Mouse (Mus musculus) thymus, postnatal 14 days (tissue): ENCODE data around the gene Neu3.
"Not testable (repeated sequence)": the region's sequence is repeated elsewhere in the genome, so short reads cannot be mapped to it uniquely, and the experiment has no call there.

ENCODE experiments used
- DNase-seq: peaks from one replicate; pipeline ENCODE4 v3.0.0; 2021

The Neu3 gene

DNA sequence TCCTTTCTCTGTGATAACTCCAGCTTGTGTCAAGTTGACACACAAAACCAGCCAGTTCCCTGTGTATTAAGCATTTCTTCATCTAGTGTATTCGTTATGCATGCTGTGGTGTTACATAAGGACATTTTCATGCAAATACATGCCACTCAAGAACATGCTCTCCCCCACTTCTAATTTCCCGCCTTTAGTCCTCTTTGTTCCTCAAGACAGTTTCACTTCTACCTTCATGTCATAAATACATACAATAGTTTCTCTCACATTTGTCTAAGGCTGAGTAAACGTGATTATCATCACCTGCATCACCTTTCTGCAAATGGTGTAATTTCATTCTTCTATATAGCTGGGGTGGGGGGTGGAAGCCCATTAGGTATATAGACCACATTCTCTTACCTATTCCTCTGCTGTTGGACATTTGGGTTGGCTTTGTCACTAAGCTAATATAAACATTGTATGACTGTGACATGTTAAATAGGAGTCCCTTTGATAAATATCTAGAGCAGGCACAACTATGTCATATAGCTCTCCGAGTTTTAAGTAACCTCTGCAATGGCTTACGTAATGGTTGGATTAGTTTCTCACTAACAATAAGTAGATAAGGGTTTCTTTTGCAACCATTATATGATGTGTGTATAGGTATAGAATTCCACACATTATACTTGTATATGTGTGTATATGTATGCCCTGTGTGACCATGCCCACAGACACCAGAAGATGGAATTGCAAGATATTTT is 5.1 kb upstream of the Neu3 start:
- no peak for DNase-seq

- DNase-seq = no peak
These were observed 2.1 kb downstream of the Neu3 start for GRCm38 (mm10) chr7:99826096-99826495.

GRCm38 (mm10) chr7:99825511-99825910 is 2.7 kb downstream of the Neu3 start:
- no peak for DNase-seq

DNA sequence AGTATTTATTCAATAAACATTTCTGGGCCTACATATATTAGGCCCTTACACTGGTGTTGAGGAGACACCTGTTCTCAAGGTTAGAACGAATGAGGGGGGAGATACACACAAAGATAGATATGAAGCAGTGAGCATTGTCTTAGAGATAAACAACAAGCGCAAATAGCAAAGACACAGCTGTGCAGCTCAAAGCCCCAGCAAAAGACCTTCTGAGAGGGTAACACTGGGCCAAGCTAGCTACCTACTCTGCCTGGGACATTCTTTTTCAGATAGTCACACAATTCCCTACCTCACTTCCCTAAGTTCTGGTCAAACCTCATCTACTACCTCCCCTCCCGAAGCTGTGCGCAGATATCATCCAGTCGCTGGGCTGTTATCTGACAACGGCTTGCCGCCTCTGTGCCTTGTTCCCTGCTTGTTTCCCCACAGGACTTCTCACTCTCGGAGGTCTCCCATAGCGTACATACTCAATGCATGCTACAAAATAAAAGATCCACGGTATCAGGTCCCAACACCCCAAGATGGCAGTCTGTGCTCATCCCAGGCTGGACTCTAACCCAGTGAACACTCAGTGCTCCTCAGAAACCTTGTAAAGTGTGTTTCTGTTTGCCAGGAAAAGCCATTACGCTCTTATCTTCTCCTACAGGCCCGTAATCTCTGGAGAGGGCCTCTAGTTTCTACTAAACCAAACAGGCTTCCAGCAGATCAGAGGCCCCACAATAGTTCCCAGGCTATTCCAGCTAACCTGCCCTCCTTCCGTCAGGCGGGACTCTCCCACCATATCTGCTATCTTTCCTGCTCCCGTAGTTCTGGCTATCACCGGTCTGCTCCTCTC is 3.4 kb downstream of the Neu3 start:
- peak; percentile 66 for DNase-seq

DNA sequence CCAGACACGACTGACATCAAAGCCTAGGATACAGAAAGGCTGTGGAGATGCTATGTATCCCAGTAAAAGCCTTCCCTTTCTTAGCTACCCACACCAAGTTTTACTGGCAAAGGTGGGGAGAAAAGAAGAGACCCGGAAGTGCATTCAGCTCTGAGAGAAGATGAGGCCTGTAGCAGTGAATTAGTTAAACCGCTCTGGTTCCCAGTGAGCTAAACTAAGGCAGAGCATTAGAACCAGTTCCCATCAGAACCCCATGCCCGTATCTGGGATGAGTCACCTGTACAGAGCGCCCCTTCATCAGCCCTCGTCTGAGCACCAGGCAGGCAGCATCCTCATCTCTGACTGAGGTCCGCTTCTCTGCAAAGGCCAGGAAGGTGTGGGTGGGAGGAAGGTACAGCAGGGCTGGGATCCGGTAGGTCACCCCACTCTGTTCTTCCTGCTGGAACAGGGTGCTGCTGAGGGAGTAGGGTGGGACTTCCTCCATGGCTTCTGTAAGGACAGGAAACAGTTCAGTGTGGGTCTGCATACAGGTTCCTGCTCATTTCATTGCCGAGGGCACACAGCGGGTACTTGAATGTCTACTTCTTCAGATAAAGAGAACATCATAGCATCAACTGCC is 5.1 kb downstream of the Neu3 start:
- peak; percentile 51 for DNase-seq

GRCm38 (mm10) chr7:99822426-99822825 is 5.8 kb downstream of the Neu3 start:
- peak; percentile 61 for DNase-seq

DNA sequence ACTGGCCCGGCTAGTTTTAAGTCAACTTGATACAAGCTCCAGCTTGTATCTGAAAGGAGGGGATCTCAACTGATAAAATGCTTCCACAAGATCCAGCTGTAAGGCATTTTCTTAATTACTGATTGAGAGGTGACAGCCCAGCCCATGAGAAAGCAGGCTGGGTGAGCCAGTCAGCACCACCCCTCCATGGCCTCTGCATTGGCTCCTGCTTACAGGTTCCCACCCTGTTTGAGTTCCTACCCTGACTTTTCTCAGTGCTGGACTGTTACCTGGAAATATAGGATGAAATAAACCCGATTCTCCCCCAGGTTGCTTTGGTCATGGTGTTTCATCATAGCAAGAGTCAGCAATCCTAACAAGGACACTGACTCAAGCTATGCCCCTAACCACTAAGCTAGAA is 6.3 kb downstream of the Neu3 start:
- DNase-seq = no peak

- DNase-seq = peak; percentile 82
These were observed 10.0 kb downstream of the Neu3 start for GRCm38 (mm10) chr7:99818181-99818725.

DNA sequence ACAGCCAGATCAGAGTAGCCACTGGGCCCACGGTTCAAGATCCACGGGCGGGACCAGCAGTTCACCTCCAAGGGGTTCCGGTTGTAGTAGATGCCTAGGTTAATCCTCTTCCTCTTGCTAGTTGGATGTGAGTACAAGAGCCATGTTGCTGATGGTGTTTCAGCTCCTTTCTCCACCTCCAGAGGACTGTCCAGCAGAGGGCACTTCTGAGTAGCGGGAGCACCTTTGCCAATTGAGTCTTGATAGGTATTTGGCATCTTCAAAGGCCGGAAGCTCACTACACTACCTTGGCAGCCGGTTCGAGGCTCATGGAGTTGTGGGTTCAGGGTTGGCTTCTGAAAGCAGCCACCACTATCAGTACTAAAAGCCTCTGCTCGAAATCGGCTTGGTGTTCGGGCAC is 14.8 kb downstream of the Neu3 start:
- peak; percentile 77 for DNase-seq

DNA sequence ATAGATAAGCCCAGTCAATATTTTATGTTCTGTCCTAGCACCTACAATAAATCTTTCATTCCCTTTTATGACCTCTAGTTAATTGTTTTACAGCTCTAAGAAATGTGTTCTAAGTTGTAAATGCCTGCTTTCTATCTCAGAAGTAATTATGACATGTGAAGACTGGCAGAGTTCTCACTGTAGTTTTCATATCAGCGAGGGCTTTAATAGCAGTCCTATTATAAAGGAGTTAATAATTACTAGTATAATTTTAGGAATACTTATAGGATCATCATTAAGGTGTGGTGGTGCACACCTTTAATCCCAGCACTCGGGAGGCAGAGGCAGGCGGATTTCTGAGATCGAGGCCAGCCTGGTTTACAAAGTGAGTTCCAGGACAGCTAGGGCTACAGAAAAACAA is 16.6 kb downstream of the Neu3 start:
- DNase-seq = no peak

GRCm38 (mm10) chr7:99810814-99811213 is 17.4 kb downstream of the Neu3 start:
- no peak for DNase-seq

- not testable (repeated sequence) for DNase-seq
These were observed 21.2 kb downstream of the Neu3 start for GRCm38 (mm10) chr7:99807043-99807442.

DNA sequence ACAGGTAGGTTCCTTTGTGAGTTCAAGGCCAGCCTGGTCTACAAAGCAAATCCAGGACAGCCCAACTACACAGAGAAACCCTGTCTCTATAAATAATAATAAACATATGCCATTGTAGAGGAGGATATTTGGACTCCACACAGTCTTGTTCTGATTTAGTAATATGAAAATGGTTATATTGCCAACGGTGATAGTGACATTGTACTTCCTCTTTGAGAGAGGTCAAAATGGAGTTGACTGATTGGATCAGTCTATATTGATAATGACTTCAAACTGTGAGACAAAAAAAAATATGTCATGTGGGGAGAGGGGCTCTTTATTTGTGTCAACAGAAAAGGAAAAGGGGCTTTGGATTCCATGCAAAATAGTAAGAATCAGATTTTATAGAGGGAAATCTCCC is 22.9 kb downstream of the Neu3 start:
- DNase-seq = no peak

DNA sequence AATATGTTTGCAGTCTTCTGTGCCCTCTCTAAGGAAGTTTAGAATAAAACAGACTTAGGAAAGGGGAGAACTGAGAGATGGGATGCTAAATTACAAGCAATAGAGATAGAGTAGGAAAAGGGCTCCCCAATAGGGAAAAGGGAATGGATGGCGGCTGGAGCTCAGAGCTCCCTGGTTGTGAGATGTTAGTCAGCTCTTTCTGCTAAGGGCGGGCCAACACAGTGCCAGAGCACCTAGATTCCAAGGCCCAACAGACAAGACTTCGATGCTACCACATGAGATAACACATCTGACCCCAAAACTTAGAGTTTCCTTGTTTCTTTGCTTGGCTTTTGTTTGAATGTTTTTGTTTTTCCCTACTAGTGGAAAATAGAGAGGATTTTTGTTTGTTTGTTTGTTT is 24.2 kb downstream of the Neu3 start:
- DNase-seq = not testable (repeated sequence)

DNA sequence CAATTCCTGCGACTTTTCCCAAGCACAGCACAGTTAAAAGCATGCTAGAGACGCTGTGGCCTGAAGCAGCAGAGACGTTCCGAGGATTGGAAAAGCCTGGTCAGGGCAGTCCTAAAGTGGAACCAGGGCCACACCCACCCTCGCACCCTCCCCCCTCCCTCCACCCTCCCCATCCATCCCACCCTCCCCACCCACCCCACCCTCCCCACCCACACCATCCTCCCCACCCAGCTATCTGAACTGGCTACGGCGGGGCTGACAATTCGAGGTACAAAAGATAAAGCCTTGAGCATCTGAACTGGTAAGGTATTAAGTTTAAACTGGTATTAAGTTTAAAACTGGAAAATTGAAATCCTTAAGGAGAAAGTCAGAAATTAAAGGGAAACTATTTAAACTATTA is 24.7 kb downstream of the Neu3 start:
- DNase-seq = no peak

DNA sequence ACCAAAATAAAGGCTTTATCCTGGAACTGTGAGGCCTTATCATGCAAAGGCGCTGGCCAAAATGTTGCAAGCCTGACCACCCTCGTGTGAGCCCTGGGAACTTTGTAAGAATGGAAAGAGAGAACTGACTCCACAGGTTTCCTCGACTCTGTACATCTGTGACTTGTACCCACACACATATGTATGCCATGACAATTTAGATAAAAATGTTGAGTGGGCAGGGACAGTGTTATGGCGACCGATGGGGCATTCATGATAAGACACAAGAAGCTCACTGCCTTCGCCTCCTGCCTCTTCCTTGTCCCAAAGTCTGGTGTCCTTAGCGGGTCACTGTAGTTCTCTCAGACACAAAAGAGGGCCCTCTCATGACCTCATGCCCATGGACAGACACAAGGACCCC is 29.1 kb downstream of the Neu3 start:
- DNase-seq = no peak

DNA sequence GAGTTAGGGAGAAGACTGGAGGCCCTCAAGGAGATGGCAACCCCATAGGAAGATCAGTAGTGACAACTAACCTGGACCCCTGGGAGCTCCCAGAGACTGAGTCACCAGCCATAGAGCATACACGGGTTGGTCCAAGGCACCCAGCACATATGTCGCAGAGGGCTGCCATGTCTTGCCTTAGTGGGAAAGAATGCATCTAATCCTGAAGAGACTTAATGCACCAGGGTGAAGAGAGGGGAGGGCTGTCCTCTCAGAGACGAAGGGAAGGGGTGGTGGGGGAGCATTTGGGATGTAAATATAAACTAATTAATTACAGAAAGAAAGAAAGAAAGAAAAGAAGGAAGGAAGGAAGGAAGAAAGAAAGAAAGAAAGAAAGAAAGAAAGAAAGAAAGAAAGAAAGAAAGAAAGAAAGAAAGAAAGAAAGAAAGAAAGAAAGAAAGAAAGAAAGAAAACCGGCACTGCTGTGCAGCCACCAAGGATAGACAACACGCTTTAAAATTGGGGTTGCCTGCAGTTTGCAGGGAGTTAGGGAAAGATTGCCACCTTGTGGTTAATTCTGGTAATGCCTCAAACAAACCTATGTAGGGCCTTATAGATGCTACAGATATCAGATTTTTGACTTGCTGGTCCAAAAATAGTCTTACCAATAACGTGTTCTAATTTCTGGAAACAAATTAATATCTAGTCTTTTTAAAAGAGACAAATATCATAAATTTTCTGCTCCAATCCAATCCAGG is 30.1 kb downstream of the Neu3 start:
- DNase-seq = peak; percentile 85

GRCm38 (mm10) chr7:99797261-99797660 is 31.0 kb downstream of the Neu3 start:
- no peak for DNase-seq

DNA sequence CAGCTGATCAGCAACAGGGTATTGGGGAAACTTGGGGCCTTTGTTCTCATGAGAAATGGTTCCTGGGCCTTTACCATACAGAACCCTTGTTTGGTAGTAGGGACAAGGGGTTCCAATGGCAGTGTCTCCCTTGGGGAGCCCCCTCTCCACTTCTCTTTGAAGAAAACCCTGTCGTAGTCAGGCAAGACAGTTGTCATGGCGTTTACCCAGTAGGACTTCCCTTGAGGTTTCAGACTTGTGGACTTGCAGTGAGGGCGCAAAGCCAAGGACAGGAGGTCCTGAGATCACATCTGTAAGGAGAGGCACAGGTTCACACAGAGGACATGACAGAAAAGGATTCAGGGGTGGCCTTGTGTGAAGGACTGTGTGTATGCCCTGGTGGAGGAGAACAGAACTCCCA is 31.7 kb downstream of the Neu3 start:
- no peak for DNase-seq

DNA sequence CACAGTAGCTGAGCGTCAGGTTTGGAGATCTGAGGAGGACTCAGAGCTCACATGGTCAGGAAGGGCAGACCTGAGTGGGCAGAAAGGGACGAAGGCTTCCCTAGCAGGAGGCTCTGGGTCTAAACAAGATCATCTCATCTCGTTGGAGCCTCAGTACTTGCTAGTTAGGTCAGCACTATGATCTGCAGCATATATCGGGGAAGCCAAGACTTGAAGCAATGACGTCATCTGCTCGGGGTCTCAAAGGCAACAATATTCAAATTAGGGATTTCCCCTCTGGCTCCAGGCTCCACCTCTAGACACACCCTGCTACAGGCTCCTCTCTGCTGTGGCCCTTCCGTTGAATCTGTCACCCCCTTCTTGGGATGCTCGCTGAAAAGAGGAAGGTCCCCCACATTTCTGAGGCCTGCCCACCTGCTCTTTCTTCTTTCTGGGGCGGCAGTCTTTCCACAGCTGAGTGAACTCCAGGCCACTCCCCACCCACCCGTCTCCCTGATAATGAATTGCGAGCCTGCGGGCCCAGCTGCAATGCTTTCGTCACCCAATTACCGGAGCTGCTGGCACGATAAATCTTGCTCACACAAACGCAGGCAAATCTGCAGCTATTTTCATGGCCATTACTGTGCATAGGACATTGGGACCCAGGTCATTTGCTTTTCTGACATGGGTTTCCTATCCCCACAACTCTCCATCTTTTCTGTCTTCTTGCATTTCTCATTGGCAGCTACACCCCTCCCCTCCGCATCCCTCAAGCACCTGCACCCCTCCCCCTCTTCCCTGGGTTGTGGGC is 32.8 kb downstream of the Neu3 start:
- peak; percentile 72 for DNase-seq

GRCm38 (mm10) chr7:99794096-99794495 is 34.1 kb downstream of the Neu3 start:
- DNase-seq = no peak

GRCm38 (mm10) chr7:99790816-99791215 is 37.4 kb downstream of the Neu3 start:
- DNase-seq = no peak
